Comparison of ENCODE assay signal across 16 mouse cellular contexts in genomic region chr6:115886894-115887293, GRCm38 (mm10). TPM values are rescaled to one million over a fixed set of nuclear protein-coding genes. Genes with fewer than 3 reads are reported as not detected.
DNase-seq lines count a peak whose midpoint lies in the region; ATAC-seq and TF ChIP-seq lines count a peak whose summit lies in the region.
"Had no signal": no experiment of that assay in that cellular context is flagged by ENCODE, and none has a peak within 500 bp of the region (broad histone marks: within the 10 kb centered on the region; RNA-seq: fewer than 3 reads in every experiment).

No protein-coding gene starts in this region.

- H3K27ac ChIP-seq in kidney, postnatal 0 days = no peak overlapping the region
- H3K27ac ChIP-seq in intestine, embryonic 16.5 days (ENCODE audit: low read length) = no peak overlapping the region
- H3K27ac ChIP-seq in stomach, postnatal 0 days (replicated peaks) = no peak overlapping the region
- H3K27ac ChIP-seq in left cerebral cortex, adult 2 months = no peak overlapping the region
- H3K27ac ChIP-seq: kidney, embryonic 15.5 days had no signal

- no peak for TF ChIP-seq CTCF in kidney, postnatal 0 days (IDR thresholded peaks at IDR 0.05; ENCODE audit: low read depth)
- no peak for TF ChIP-seq CTCF in G1E (IDR thresholded peaks at IDR 0.05; ENCODE audit: low read depth, low read length)
- TF ChIP-seq CTCF in stomach, postnatal 0 days (IDR thresholded peaks at IDR 0.05; ENCODE audit: low read depth) = no peak
- no peak for TF ChIP-seq CTCF in left cerebral cortex, adult 2 months (IDR thresholded peaks at IDR 0.05)

- H3K4me2 ChIP-seq in kidney, postnatal 0 days (ENCODE audit: low read length) = no peak overlapping the region
- H3K4me2 ChIP-seq in intestine, embryonic 16.5 days (ENCODE audit: low read depth, low read length) = no peak overlapping the region
- no peak overlapping the region for H3K4me2 ChIP-seq in stomach, postnatal 0 days (replicated peaks; ENCODE audit: low read depth)
- H3K4me2 ChIP-seq: kidney, embryonic 15.5 days had no signal

- intact Hi-C loops in heart, postnatal 14 days (cut with DNase I) = no loop called here
- intact Hi-C loops in left cerebral cortex, adult 2 months (cut with DNase I) = no loop called here

- no peaks in the 10 kb centered on the region for H3K4me1 ChIP-seq in kidney, postnatal 0 days (replicated peaks; ENCODE audit: insufficient read depth, low read length)
- H3K4me1 ChIP-seq in G1E (ENCODE audit: insufficient read depth, low read depth, low read length) = peaks cover 8% of the 10 kb centered on the region
- H3K4me1 ChIP-seq in intestine, embryonic 16.5 days (ENCODE audit: control insufficient read depth, insufficient read depth, low read length) = peaks cover 9% of the 10 kb centered on the region
- H3K4me1 ChIP-seq in stomach, postnatal 0 days (replicated peaks; ENCODE audit: control insufficient read depth, insufficient read depth) = no peaks in the 10 kb centered on the region

- no peak for TF ChIP-seq EP300 in stomach, postnatal 0 days (optimal IDR thresholded peaks at IDR 0.05)

- 0 out of 2 replicates have a peak, but pooled peaks cover 4% of the 10 kb centered on the region for H3K36me3 ChIP-seq in kidney, postnatal 0 days (ENCODE audit: insufficient read depth, low read length)
- H3K36me3 ChIP-seq in G1E (replicated peaks) = peaks cover 7% of the 10 kb centered on the region
- H3K36me3 ChIP-seq in intestine, embryonic 16.5 days (ENCODE audit: control insufficient read depth, insufficient read depth, low read length) = peaks cover 3% of the 10 kb centered on the region; the same call in 1 of the 2 replicates
- H3K36me3 ChIP-seq in stomach, postnatal 0 days (ENCODE audit: control insufficient read depth, insufficient read depth, low read length) = peaks cover 5% of the 10 kb centered on the region; the same call in 1 of the 2 replicates

- no peaks in the 10 kb centered on the region for H3K9me3 ChIP-seq in kidney, postnatal 0 days (replicated peaks; ENCODE audit: low read length)
- H3K9me3 ChIP-seq in G1E (replicated peaks) = no peaks in the 10 kb centered on the region
- no peaks in the 10 kb centered on the region for H3K9me3 ChIP-seq in intestine, embryonic 16.5 days (ENCODE audit: control insufficient read depth, low read length)
- H3K9me3 ChIP-seq in stomach, postnatal 0 days (ENCODE audit: control insufficient read depth, low read length) = no peaks in the 10 kb centered on the region
- H3K9me3 ChIP-seq: kidney, embryonic 15.5 days had no signal

- no peak for DNase-seq in kidney, postnatal 0 days (ENCODE audit: low spot score)
- DNase-seq in kidney, postnatal 36 days = no peak
- peak; percentile 37 for DNase-seq in G1E (ENCODE audit: low spot score)
- DNase-seq in stomach, postnatal 0 days (ENCODE audit: low spot score) = no peak
- no peak for DNase-seq in cerebellum, adult 9-11 months
- no peak for DNase-seq in heart, postnatal 14 days
- DNase-seq in left cerebral cortex, adult 2 months (ENCODE audit: extremely low spot score in 1 of 2, low spot score in 2 of 2) = no peak
- DNase-seq: embryo, embryonic 11 days; forebrain, postnatal 0 days had no signal

- H3K4me3 ChIP-seq in kidney, postnatal 0 days (replicated peaks; ENCODE audit: low read depth, low read length) = no peak overlapping the region
- no peak overlapping the region for H3K4me3 ChIP-seq in G1E (ENCODE audit: low read depth, low read length)
- no peak overlapping the region for H3K4me3 ChIP-seq in intestine, embryonic 16.5 days (ENCODE audit: low read length)
- no peak overlapping the region for H3K4me3 ChIP-seq in stomach, postnatal 0 days (ENCODE audit: low read depth, low read length)
- no peak overlapping the region for H3K4me3 ChIP-seq in left cerebral cortex, adult 2 months
- H3K4me3 ChIP-seq: kidney, embryonic 15.5 days; myocyte had no signal

- H3K9ac ChIP-seq in kidney, postnatal 0 days (ENCODE audit: low read depth, low read length) = no peak overlapping the region
- no peak overlapping the region for H3K9ac ChIP-seq in intestine, embryonic 16.5 days (ENCODE audit: low read depth, low read length)
- no peak overlapping the region for H3K9ac ChIP-seq in stomach, postnatal 0 days (ENCODE audit: low read length)
- H3K9ac ChIP-seq: forebrain, postnatal 0 days; kidney, embryonic 15.5 days had no signal

- 51% methylated on average over 4 of the region's 4 CpGs for WGBS in kidney, postnatal 0 days
- 59% methylated on average over 4 of the region's 4 CpGs for WGBS in intestine, embryonic 16.5 days
- WGBS in stomach, postnatal 0 days = 50% methylated on average over 4 of the region's 4 CpGs

- ATAC-seq in kidney, postnatal 0 days (replicated peaks; ENCODE audit: low FRiP score, low read depth) = 0 out of 2 replicates have a peak, but pooled peaks have one; percentile 35
- ATAC-seq in G1E (ENCODE audit: extremely low read depth, insufficient number of reproducible peaks, low FRiP score, poor library complexity, severe bottlenecking) = peak; percentile 60
- peak; percentile 68 for ATAC-seq in intestine, embryonic 16.5 days
- peak; percentile 64; the same call in 1 of the 2 replicates for ATAC-seq in stomach, postnatal 0 days (ENCODE audit: low FRiP score, low TSS enrichment)
- ATAC-seq: forebrain, postnatal 0 days; lung, postnatal 0 days had no signal

- H3K27me3 ChIP-seq in kidney, postnatal 0 days (ENCODE audit: insufficient read depth, low read length) = no peaks in the 10 kb centered on the region
- no peaks in the 10 kb centered on the region; the same call in 1 of the 2 replicates for H3K27me3 ChIP-seq in G1E (ENCODE audit: insufficient read depth, low read length)
- H3K27me3 ChIP-seq in intestine, embryonic 16.5 days (replicated peaks; ENCODE audit: control insufficient read depth, insufficient read depth, low read length) = no peaks in the 10 kb centered on the region
- H3K27me3 ChIP-seq in stomach, postnatal 0 days (ENCODE audit: control insufficient read depth, insufficient read depth, low read length) = no peaks in the 10 kb centered on the region
- H3K27me3 ChIP-seq: kidney, embryonic 15.5 days had no signal

RNA-seq across cellular contexts. Expression of gene Ift122, which starts 33.6 kb away (rescaled TPM):
- polyA plus RNA-seq in kidney, postnatal 0 days (2015; fragmentation: Nextera tagmentation; extraction: Ambion mirVana) = 14.9 and 20.6 TPM in 2 replicates
- 4.7 and 4.9 TPM in 2 replicates for total RNA-seq in G1E (2014; fragmentation: Nextera tagmentation)
- total RNA-seq in G1E (2017) = 5.1 and 5.3 TPM in 2 replicates
- polyA plus RNA-seq in G1E (2012) = 0.42 and 0.65 TPM in 2 replicates
- polyA plus RNA-seq in intestine, embryonic 16.5 days (2015; fragmentation: Nextera tagmentation; extraction: Ambion mirVana) = 13.0 and 13.1 TPM in 2 replicates
- polyA plus RNA-seq in stomach, postnatal 0 days (2015; fragmentation: Nextera tagmentation; extraction: Ambion mirVana) = 4.9 and 5.3 TPM in 2 replicates
- total RNA-seq in heart, postnatal 14 days (2021) = 10 to 100 TPM; 13.2 to 18.6 TPM
- 10 to 100 TPM; 31.1 to 32.7 TPM for total RNA-seq in left cerebral cortex, adult 2 months (2021)

RNA-seq across cellular contexts. Expression of gene Mbd4, which starts 33.7 kb away (rescaled TPM):
- polyA plus RNA-seq in kidney, postnatal 0 days (2015; fragmentation: Nextera tagmentation; extraction: Ambion mirVana) = 10.9 TPM in 2 replicates
- total RNA-seq in G1E (2014; fragmentation: Nextera tagmentation) (16.0 and 20.1 TPM in 2 replicates), G1E (2017) (20.8 and 25.8 TPM in 2 replicates)
- polyA plus RNA-seq in G1E (2012) = 1.6 and 1.7 TPM in 2 replicates
- polyA plus RNA-seq in intestine, embryonic 16.5 days (2015; fragmentation: Nextera tagmentation; extraction: Ambion mirVana) = 10.0 and 12.2 TPM in 2 replicates
- 4.1 and 4.8 TPM in 2 replicates for polyA plus RNA-seq in stomach, postnatal 0 days (2015; fragmentation: Nextera tagmentation; extraction: Ambion mirVana)
- total RNA-seq in heart, postnatal 14 days (2021) = 1 to 10 TPM; 1.7 to 2.1 TPM
- total RNA-seq in left cerebral cortex, adult 2 months (2021) = 1 to 10 TPM; 8.5 TPM

RNA-seq across cellular contexts. Expression of gene Rho, which starts 44.7 kb away (rescaled TPM):
- not detected in 2 replicates for polyA plus RNA-seq in kidney, postnatal 0 days (2015; fragmentation: Nextera tagmentation; extraction: Ambion mirVana)
- total RNA-seq in G1E (2014; fragmentation: Nextera tagmentation) (not detected in 2 replicates), G1E (2017) (0.17 and 0.27 TPM in 2 replicates)
- polyA plus RNA-seq in G1E (2012) = not detected in 2 replicates
- polyA plus RNA-seq in intestine, embryonic 16.5 days (2015; fragmentation: Nextera tagmentation; extraction: Ambion mirVana) = 0.31 TPM in 1 of 2 replicates, not detected in the other
- polyA plus RNA-seq in stomach, postnatal 0 days (2015; fragmentation: Nextera tagmentation; extraction: Ambion mirVana) = 0.10 TPM in 2 replicates
- total RNA-seq in heart, postnatal 14 days (2021) = under 1 TPM; 0.07 to 0.12 TPM
- under 1 TPM; 0.56 to 0.79 TPM for total RNA-seq in left cerebral cortex, adult 2 months (2021)
- polyA plus RNA-seq: forebrain, postnatal 0 days; heart, embryonic 14.5 days had no signal

RNA-seq across cellular contexts. Expression of gene Efcab12, which starts 48.7 kb away (rescaled TPM):
- polyA plus RNA-seq in kidney, postnatal 0 days (2015; fragmentation: Nextera tagmentation; extraction: Ambion mirVana) = 2.5 and 3.0 TPM in 2 replicates
- total RNA-seq in G1E (2014; fragmentation: Nextera tagmentation) (0.90 TPM in 1 of 2 replicates, not detected in the other), G1E (2017) (0.06 and 0.27 TPM in 2 replicates)
- not detected in 2 replicates for polyA plus RNA-seq in G1E (2012)
- polyA plus RNA-seq in intestine, embryonic 16.5 days (2015; fragmentation: Nextera tagmentation; extraction: Ambion mirVana) = 0.36 and 0.44 TPM in 2 replicates
- 0.17 and 0.29 TPM in 2 replicates for polyA plus RNA-seq in stomach, postnatal 0 days (2015; fragmentation: Nextera tagmentation; extraction: Ambion mirVana)
- total RNA-seq in heart, postnatal 14 days (2021) = under 1 TPM; 0.56 to 0.76 TPM
- total RNA-seq in left cerebral cortex, adult 2 months (2021) = 1 to 10 TPM; 5.4 to 6.1 TPM
- polyA plus RNA-seq: myocyte had no signal

RNA-seq across cellular contexts. Expression of gene H1foo, which starts 57.8 kb away (rescaled TPM):
- not detected in 2 replicates for polyA plus RNA-seq in kidney, postnatal 0 days (2015; fragmentation: Nextera tagmentation; extraction: Ambion mirVana)
- total RNA-seq in G1E (2014; fragmentation: Nextera tagmentation) (not detected in 2 replicates), G1E (2017) (not detected in 2 replicates)
- polyA plus RNA-seq in G1E (2012) = not detected in 2 replicates
- not detected in 2 replicates for polyA plus RNA-seq in intestine, embryonic 16.5 days (2015; fragmentation: Nextera tagmentation; extraction: Ambion mirVana)
- polyA plus RNA-seq in stomach, postnatal 0 days (2015; fragmentation: Nextera tagmentation; extraction: Ambion mirVana) = not detected in 2 replicates
- not detected for total RNA-seq in heart, postnatal 14 days (2021)
- total RNA-seq in left cerebral cortex, adult 2 months (2021) = not detected
- total RNA-seq: forebrain, postnatal 0 days; left cerebral cortex, postnatal 10 days had no signal
- polyA plus RNA-seq: brain, embryonic 14.5 days; forebrain, postnatal 0 days; heart, embryonic 14.5 days; kidney, embryonic 15.5 days; lung, postnatal 0 days; myocyte had no signal
